In genomic region chr5:125726815-125727214, GRCm38 (mm10) we compare ENCODE assay signal across 27 mouse cellular contexts.
DNase-seq lines count a peak whose midpoint lies in the region; ATAC-seq and TF ChIP-seq lines count a peak whose summit lies in the region.
"Had no signal": no experiment of that assay in that cellular context is flagged by ENCODE, and none has a peak within 500 bp of the region (broad histone marks: within the 10 kb centered on the region; RNA-seq: fewer than 3 reads in every experiment).

No protein-coding gene starts in this region.

- no peaks in the 10 kb centered on the region for H3K4me1 ChIP-seq in hindbrain, postnatal 0 days (ENCODE audit: insufficient read depth, low read length)
- no peaks in the 10 kb centered on the region for H3K4me1 ChIP-seq in hindbrain, embryonic 16.5 days (ENCODE audit: control insufficient read depth, insufficient read depth, low read depth, low read length)
- no peaks in the 10 kb centered on the region for H3K4me1 ChIP-seq in midbrain, postnatal 0 days (ENCODE audit: insufficient read depth, low read length)
- no peaks in the 10 kb centered on the region for H3K4me1 ChIP-seq in midbrain, embryonic 15.5 days
- H3K4me1 ChIP-seq: embryonic facial prominence, embryonic 12.5 days; heart, embryonic 10.5 days; heart, embryonic 15.5 days; liver, embryonic 13.5 days; midbrain, embryonic 13.5 days; neural tube, embryonic 15.5 days had no signal

- H3K27me3 ChIP-seq in hindbrain, postnatal 0 days (ENCODE audit: insufficient read depth, low read length), result no peaks in the 10 kb centered on the region
- no peaks in the 10 kb centered on the region for H3K27me3 ChIP-seq in hindbrain, embryonic 16.5 days (replicated peaks; ENCODE audit: control insufficient read depth, insufficient read depth, low read length)
- no peaks in the 10 kb centered on the region for H3K27me3 ChIP-seq in midbrain, postnatal 0 days (ENCODE audit: insufficient read depth, low read length)
- no peaks in the 10 kb centered on the region for H3K27me3 ChIP-seq in midbrain, embryonic 15.5 days (replicated peaks)
- H3K27me3 ChIP-seq: embryonic facial prominence, embryonic 12.5 days; heart, embryonic 15.5 days; liver, embryonic 13.5 days; midbrain, embryonic 13.5 days; neural tube, embryonic 15.5 days had no signal

- H3K4me2 ChIP-seq in hindbrain, postnatal 0 days (ENCODE audit: low read depth, low read length), result no peak overlapping the region
- no peak overlapping the region for H3K4me2 ChIP-seq in hindbrain, embryonic 16.5 days (ENCODE audit: low read length)
- H3K4me2 ChIP-seq in midbrain, postnatal 0 days (ENCODE audit: low read depth, low read length, poor library complexity, severe bottlenecking), result no peak overlapping the region
- no peak overlapping the region for H3K4me2 ChIP-seq in midbrain, embryonic 15.5 days
- H3K4me2 ChIP-seq: embryonic facial prominence, embryonic 12.5 days; heart, embryonic 15.5 days; liver, embryonic 13.5 days; midbrain, embryonic 13.5 days; neural tube, embryonic 15.5 days had no signal

- 0 out of 2 replicates have a peak, but pooled peaks cover 4% of the 10 kb centered on the region for H3K9me3 ChIP-seq in hindbrain, postnatal 0 days (ENCODE audit: low read length)
- H3K9me3 ChIP-seq in hindbrain, embryonic 16.5 days (ENCODE audit: control insufficient read depth, low read length), result 0 out of 2 replicates have a peak, but pooled peaks cover 3% of the 10 kb centered on the region
- no peaks in the 10 kb centered on the region for H3K9me3 ChIP-seq in midbrain, postnatal 0 days (ENCODE audit: low read length)
- H3K9me3 ChIP-seq in midbrain, embryonic 15.5 days, result no peaks in the 10 kb centered on the region
- H3K9me3 ChIP-seq: midbrain, embryonic 13.5 days; neural tube, embryonic 15.5 days had no signal

- H3K9ac ChIP-seq in hindbrain, postnatal 0 days (replicated peaks; ENCODE audit: low read length), result no peak overlapping the region
- H3K9ac ChIP-seq in hindbrain, embryonic 16.5 days (ENCODE audit: low read depth, low read length), result no peak overlapping the region
- no peak overlapping the region for H3K9ac ChIP-seq in midbrain, postnatal 0 days (replicated peaks; ENCODE audit: low read length, poor library complexity, severe bottlenecking)
- no peak overlapping the region for H3K9ac ChIP-seq in midbrain, embryonic 15.5 days
- H3K9ac ChIP-seq: embryonic facial prominence, embryonic 12.5 days; heart, embryonic 15.5 days; liver, embryonic 13.5 days; midbrain, embryonic 13.5 days; neural tube, embryonic 15.5 days had no signal

- peak; percentile 14; the same call in 1 of the 2 replicates for TF ChIP-seq CTCF in hindbrain, postnatal 0 days (IDR thresholded peaks at IDR 0.05; ENCODE audit: low read depth)
- peak; percentile 28; the same call in 1 of the 2 replicates for TF ChIP-seq CTCF in midbrain, postnatal 0 days (IDR thresholded peaks at IDR 0.05)

- no peak overlapping the region for H3K4me3 ChIP-seq in hindbrain, postnatal 0 days (ENCODE audit: low read length)
- no peak overlapping the region for H3K4me3 ChIP-seq in hindbrain, embryonic 16.5 days (ENCODE audit: low read length)
- H3K4me3 ChIP-seq in midbrain, postnatal 0 days (ENCODE audit: low read depth, low read length), result no peak overlapping the region
- H3K4me3 ChIP-seq in midbrain, embryonic 15.5 days, result no peak overlapping the region
- H3K4me3 ChIP-seq: embryonic facial prominence, embryonic 12.5 days; heart, embryonic 10.5 days; heart, embryonic 15.5 days; liver, embryonic 13.5 days; midbrain, embryonic 13.5 days; neural tube, embryonic 15.5 days had no signal

- no peaks in the 10 kb centered on the region for H3K36me3 ChIP-seq in hindbrain, postnatal 0 days (ENCODE audit: insufficient read depth, low read length)
- H3K36me3 ChIP-seq in hindbrain, embryonic 16.5 days (ENCODE audit: control insufficient read depth, insufficient read depth, low read length), result no peaks in the 10 kb centered on the region
- no peaks in the 10 kb centered on the region for H3K36me3 ChIP-seq in midbrain, postnatal 0 days (ENCODE audit: insufficient read depth, low read length)
- no peaks in the 10 kb centered on the region for H3K36me3 ChIP-seq in midbrain, embryonic 15.5 days (replicated peaks)
- H3K36me3 ChIP-seq: embryonic facial prominence, embryonic 12.5 days; heart, embryonic 10.5 days; heart, embryonic 15.5 days; liver, embryonic 13.5 days; midbrain, embryonic 13.5 days; neural tube, embryonic 15.5 days had no signal

- 83% methylated on average over 7 of the region's 7 CpGs for WGBS in hindbrain, postnatal 0 days
- 89% methylated on average over 7 of the region's 7 CpGs for WGBS in hindbrain, embryonic 16.5 days
- WGBS in midbrain, postnatal 0 days, result 91% methylated on average over 7 of the region's 7 CpGs
- WGBS in midbrain, embryonic 15.5 days, result 92% methylated on average over 7 of the region's 7 CpGs

- no peak for ATAC-seq in hindbrain, postnatal 0 days
- no peak for ATAC-seq in hindbrain, embryonic 16.5 days
- no peak for ATAC-seq in midbrain, postnatal 0 days (ENCODE audit: low FRiP score)
- ATAC-seq in midbrain, embryonic 15.5 days (replicated peaks), result no peak
- ATAC-seq: intestine, embryonic 16.5 days; midbrain, embryonic 13.5 days had no signal

- DNase-seq in hindbrain, postnatal 0 days (ENCODE audit: low spot score), result no peak
- DNase-seq in midbrain, postnatal 0 days (ENCODE audit: low spot score), result no peak
- DNase-seq in ZHBTc4 (ENCODE audit: low read depth, low spot score), result peak; percentile 64
- DNase-seq in testis, postnatal 14 days (ENCODE audit: low spot score), result peak; percentile 76
- DNase-seq in c-Kit-positive CD71-positive TER-119-positive erythroid progenitor cells, embryonic 14.5 days (ENCODE audit: low spot score), result no peak
- DNase-seq in gastrocnemius, postnatal 4 days (ENCODE audit: low spot score in 2 of 2), result no peak
- DNase-seq: adrenal gland, postnatal 25 days; cerebellum, adult 8-10 months; cerebellum, postnatal 25 days; gastrocnemius, postnatal 10 days; kidney, postnatal 10 days; left cerebral cortex, postnatal 4 days; liver, embryonic 13.5 days; lung, adult 2 months; lung, postnatal 10 days; retina, postnatal 1 day; right cerebral cortex, postnatal 25 days; spleen, adult 18-20 months had no signal

- no peak overlapping the region for H3K27ac ChIP-seq in hindbrain, postnatal 0 days
- H3K27ac ChIP-seq in hindbrain, embryonic 16.5 days (ENCODE audit: low read depth, low read length), result no peak overlapping the region
- H3K27ac ChIP-seq in midbrain, postnatal 0 days (ENCODE audit: low read depth, low read length), result no peak overlapping the region
- H3K27ac ChIP-seq in midbrain, embryonic 15.5 days, result no peak overlapping the region
- H3K27ac ChIP-seq: embryonic facial prominence, embryonic 12.5 days; heart, embryonic 10.5 days; heart, embryonic 15.5 days; liver, embryonic 13.5 days; macrophage; midbrain, embryonic 13.5 days; neural tube, embryonic 15.5 days had no signal

Comparison
In these comparisons a context has a peak if more than half of its experiments do, and no peak if none do; other contexts are left out.
1. DNase-seq: peak in ZHBTc4 (single experiment) and testis, postnatal 14 days (single experiment); none in hindbrain, postnatal 0 days (single experiment), midbrain, postnatal 0 days (single experiment), c-Kit-positive CD71-positive TER-119-positive erythroid progenitor cells, embryonic 14.5 days (single experiment) and gastrocnemius, postnatal 4 days (0 of 2).